Mouse (Mus musculus): Measurements from ENCODE around the gene Vdac1. TPM values are rescaled to one million over a fixed set of nuclear protein-coding genes. Genes with fewer than 3 reads are reported as not detected.

Gene Vdac1
- polyA plus RNA-seq, 1 experiment from 2014 or later: 266 TPM

- H3K27ac ChIP-seq: peak overlapping the region; percentile 97
- peak overlapping the region; percentile 95 for H3K9ac ChIP-seq
- peak overlapping the region; percentile 82 for H3K4me3 ChIP-seq (replicated peaks)
- WGBS: under 1% methylated on average over 47 of the region's 47 CpGs
- no peaks in the 10 kb centered on the region for H3K9me3 ChIP-seq
- H3K4me2 ChIP-seq: peak overlapping the region; percentile 66
- H3K36me3 ChIP-seq: no peaks in the 10 kb centered on the region
- H3K4me1 ChIP-seq: peaks cover 48% of the 10 kb centered on the region
- peak; percentile 24 for ATAC-seq (ENCODE audit: insufficient read depth, low FRiP score, low read depth)
- no peaks in the 10 kb centered on the region for H3K27me3 ChIP-seq (replicated peaks)
Observed at GRCm38 (mm10) chr11:52361287-52361921, 744 bp downstream of the Vdac1 start.

GRCm38 (mm10) chr11:52364376-52364775 is 3.7 kb downstream of the Vdac1 start:
- Histone ChIP-seq H3K9me3 (no peaks in the 10 kb centered on the region), H3K4me1 (peaks cover 61% of the 10 kb centered on the region), H3K36me3 (no peaks in the 10 kb centered on the region), H3K4me2 (no peak overlapping the region), H3K27me3 (replicated peaks) (no peaks in the 10 kb centered on the region), H3K27ac (peak overlapping the region; percentile 59; the same call in 1 of the 2 replicates), H3K4me3 (replicated peaks) (no peak overlapping the region), H3K9ac (no peak overlapping the region)
- ATAC-seq (ENCODE audit: insufficient read depth, low FRiP score, low read depth): no peak
- 75% methylated on average over 2 of the region's 2 CpGs for WGBS

- H3K4me1 ChIP-seq: peaks cover 57% of the 10 kb centered on the region
- 36% methylated on average over 1 of the region's 1 CpGs for WGBS
- H3K27ac ChIP-seq: peak overlapping the region; percentile 59
- H3K27me3 ChIP-seq (replicated peaks): no peaks in the 10 kb centered on the region
- no peak for ATAC-seq (ENCODE audit: insufficient read depth, low FRiP score, low read depth)
- no peak overlapping the region for H3K4me3 ChIP-seq (replicated peaks)
- no peak overlapping the region for H3K9ac ChIP-seq
- no peaks in the 10 kb centered on the region for H3K9me3 ChIP-seq
- no peaks in the 10 kb centered on the region for H3K36me3 ChIP-seq
- peak overlapping the region; percentile 26; the same call in 1 of the 2 replicates for H3K4me2 ChIP-seq
Observed at GRCm38 (mm10) chr11:52365143-52365542, 4.5 kb downstream of the Vdac1 start.

GRCm38 (mm10) chr11:52366358-52366757 is 5.7 kb downstream of the Vdac1 start:
- no peaks in the 10 kb centered on the region for H3K36me3 ChIP-seq
- H3K9ac ChIP-seq: no peak overlapping the region
- 0 out of 2 replicates have a peak overlapping the region, but pooled peaks have one; percentile 42 for H3K27ac ChIP-seq
- H3K4me2 ChIP-seq: no peak overlapping the region
- H3K27me3 ChIP-seq (replicated peaks): no peaks in the 10 kb centered on the region
- ATAC-seq (ENCODE audit: insufficient read depth, low FRiP score, low read depth): no peak
- 68% methylated on average over 5 of the region's 5 CpGs for WGBS
- H3K4me1 ChIP-seq: peaks cover 65% of the 10 kb centered on the region
- H3K4me3 ChIP-seq (replicated peaks): no peak overlapping the region
- H3K9me3 ChIP-seq: no peaks in the 10 kb centered on the region

- Histone ChIP-seq H3K27ac (peak overlapping the region; percentile 33; the same call in 1 of the 2 replicates), H3K4me1 (peaks cover 53% of the 10 kb centered on the region), H3K36me3 (no peaks in the 10 kb centered on the region), H3K4me3 (replicated peaks) (no peak overlapping the region), H3K4me2 (no peak overlapping the region), H3K9ac (no peak overlapping the region), H3K9me3 (no peaks in the 10 kb centered on the region), H3K27me3 (replicated peaks) (no peaks in the 10 kb centered on the region)
- no peak for ATAC-seq (ENCODE audit: insufficient read depth, low FRiP score, low read depth)
- WGBS: 56% methylated on average over 10 of the region's 10 CpGs
Observed at GRCm38 (mm10) chr11:52368176-52368985, 7.7 kb downstream of the Vdac1 start.

- H3K36me3 ChIP-seq: no peaks in the 10 kb centered on the region; the same call in 1 of the 2 replicates
- no peak overlapping the region for H3K4me2 ChIP-seq
- H3K27me3 ChIP-seq (replicated peaks): no peaks in the 10 kb centered on the region
- H3K9ac ChIP-seq: no peak overlapping the region
- 68% methylated on average over 9 of the region's 9 CpGs for WGBS
- H3K9me3 ChIP-seq: no peaks in the 10 kb centered on the region
- ATAC-seq (ENCODE audit: insufficient read depth, low FRiP score, low read depth): no peak
- H3K27ac ChIP-seq: 0 out of 2 replicates have a peak overlapping the region, but pooled peaks have one; percentile 42
- peaks cover 42% of the 10 kb centered on the region for H3K4me1 ChIP-seq
- H3K4me3 ChIP-seq (replicated peaks): no peak overlapping the region
Observed at GRCm38 (mm10) chr11:52369252-52370134, 8.8 kb downstream of the Vdac1 start.

GRCm38 (mm10) chr11:52370135-52370452 is 9.4 kb downstream of the Vdac1 start:
- no peaks in the 10 kb centered on the region for H3K9me3 ChIP-seq
- H3K4me2 ChIP-seq: no peak overlapping the region
- no peaks in the 10 kb centered on the region for H3K27me3 ChIP-seq (replicated peaks)
- 93% methylated on average over 2 of the region's 2 CpGs for WGBS
- peaks cover 36% of the 10 kb centered on the region for H3K4me1 ChIP-seq
- ATAC-seq (ENCODE audit: insufficient read depth, low FRiP score, low read depth): no peak
- H3K4me3 ChIP-seq (replicated peaks): no peak overlapping the region
- H3K27ac ChIP-seq: peak overlapping the region; percentile 26; the same call in 1 of the 2 replicates
- peaks cover 5% of the 10 kb centered on the region for H3K36me3 ChIP-seq
- no peak overlapping the region for H3K9ac ChIP-seq

GRCm38 (mm10) chr11:52370538-52370937 is 9.9 kb downstream of the Vdac1 start:
- H3K4me2 ChIP-seq: no peak overlapping the region
- H3K9ac ChIP-seq: no peak overlapping the region
- peaks cover 9% of the 10 kb centered on the region for H3K36me3 ChIP-seq
- no peaks in the 10 kb centered on the region for H3K27me3 ChIP-seq (replicated peaks)
- no peaks in the 10 kb centered on the region for H3K9me3 ChIP-seq
- peaks cover 33% of the 10 kb centered on the region for H3K4me1 ChIP-seq
- no peak overlapping the region for H3K4me3 ChIP-seq (replicated peaks)
- WGBS: 18% methylated on average over 2 of the region's 2 CpGs
- H3K27ac ChIP-seq: peak overlapping the region; percentile 55
- peak; percentile 75 for ATAC-seq (ENCODE audit: insufficient read depth, low FRiP score, low read depth)

GRCm38 (mm10) chr11:52373841-52374240 is 13.2 kb downstream of the Vdac1 start:
- Histone ChIP-seq H3K4me3 (replicated peaks) (no peak overlapping the region), H3K27me3 (replicated peaks) (no peaks in the 10 kb centered on the region), H3K9me3 (no peaks in the 10 kb centered on the region), H3K4me2 (no peak overlapping the region), H3K4me1 (peaks cover 17% of the 10 kb centered on the region), H3K27ac (no peak overlapping the region), H3K36me3 (peaks cover 24% of the 10 kb centered on the region), H3K9ac (no peak overlapping the region)
- ATAC-seq (ENCODE audit: insufficient read depth, low FRiP score, low read depth): no peak
- WGBS: 79% methylated on average over 7 of the region's 7 CpGs

GRCm38 (mm10) chr11:52374340-52374739 is 13.7 kb downstream of the Vdac1 start:
- Histone ChIP-seq H3K36me3 (peaks cover 24% of the 10 kb centered on the region), H3K27me3 (replicated peaks) (no peaks in the 10 kb centered on the region), H3K4me3 (replicated peaks) (no peak overlapping the region), H3K27ac (no peak overlapping the region), H3K9me3 (no peaks in the 10 kb centered on the region), H3K9ac (no peak overlapping the region), H3K4me2 (no peak overlapping the region), H3K4me1 (peaks cover 12% of the 10 kb centered on the region)
- 55% methylated on average over 6 of the region's 6 CpGs for WGBS
- peak; percentile 29; the same call in 1 of the 2 replicates for ATAC-seq (ENCODE audit: insufficient read depth, low FRiP score, low read depth)

GRCm38 (mm10) chr11:52377579-52377978 is 16.9 kb downstream of the Vdac1 start:
- 88% methylated on average over 4 of the region's 4 CpGs for WGBS
- H3K27me3 ChIP-seq (replicated peaks): no peaks in the 10 kb centered on the region
- no peaks in the 10 kb centered on the region for H3K9me3 ChIP-seq
- no peak overlapping the region for H3K4me3 ChIP-seq (replicated peaks)
- H3K4me1 ChIP-seq: no peaks in the 10 kb centered on the region
- H3K9ac ChIP-seq: no peak overlapping the region
- ATAC-seq (ENCODE audit: insufficient read depth, low FRiP score, low read depth): no peak
- peaks cover 29% of the 10 kb centered on the region for H3K36me3 ChIP-seq
- no peak overlapping the region for H3K4me2 ChIP-seq
- no peak overlapping the region for H3K27ac ChIP-seq

All from stomach, embryonic 15.5 days (tissue).